Mouse (Mus musculus) G1E (cell line): ENCODE measurements around the gene Zfp513. TPM values are rescaled to one million over a fixed set of nuclear protein-coding genes. Genes with fewer than 3 reads are reported as not detected.

Source experiments
- ATAC-seq: 2 replicates; pipeline ENCODE4 v1.8.0; 2016; ENCODE audit warnings: mild to moderate bottlenecking; ENCODE audit not compliant: insufficient number of reproducible peaks, poor library complexity, low FRiP score, severe bottlenecking; ENCODE audit errors: extremely low read depth
- DNase-seq: peaks from one replicate; pipeline ENCODE4 v3.0.0; 2012; ENCODE audit warnings: low spot score
- H3K27me3 ChIP-seq: 2 replicates; pipeline ENCODE4 v1.6.1; 2012; ENCODE audit warnings: mild to moderate bottlenecking, low read length, inconsistent platforms; ENCODE audit not compliant: insufficient read depth
- H3K36me3 ChIP-seq: replicated peaks from 2 replicates; pipeline ENCODE3; 2012; ENCODE audit warnings: mild to moderate bottlenecking, inconsistent platforms
- H3K4me1 ChIP-seq: 2 replicates; pipeline ENCODE4 v1.6.1; 2012; ENCODE audit warnings: low read depth, low read length, inconsistent platforms, mixed read lengths; ENCODE audit not compliant: insufficient read depth
- H3K4me3 ChIP-seq: 2 replicates; pipeline ENCODE4 v1.5.1; 2012; ENCODE audit warnings: low read depth, mild to moderate bottlenecking, inconsistent platforms, low read length, moderate library complexity, mixed read lengths
- H3K9me3 ChIP-seq: replicated peaks from 2 replicates; pipeline ENCODE4 v1.6.1; 2012; ENCODE audit warnings: inconsistent platforms
- CTCF ChIP-seq: IDR thresholded peaks from 2 replicates; pipeline ENCODE4 v1.5.1; 2012; ENCODE audit warnings: low read depth, low read length, inconsistent platforms, mixed read lengths
- GATA1 ChIP-seq: IDR thresholded peaks from 2 replicates; pipeline ENCODE4 v1.6.1; 2012; ENCODE audit warnings: borderline replicate concordance, low read length, inconsistent platforms, mixed read lengths
- GATA2 ChIP-seq: IDR thresholded peaks from 2 replicates; pipeline ENCODE4 v1.6.1; 2012; ENCODE audit warnings: low read depth, low read length, inconsistent platforms, borderline replicate concordance
- POLR2AphosphoS5 ChIP-seq: IDR thresholded peaks from 2 replicates; pipeline ENCODE4 v1.6.1; 2012; ENCODE audit warnings: low read depth, low read length, inconsistent platforms; ENCODE audit not compliant: insufficient replicate concordance
- TAL1 ChIP-seq: conservative IDR thresholded peaks from 2 replicates; pipeline ENCODE4 v1.6.1; 2012; ENCODE audit warnings: low read depth, low read length, inconsistent platforms, mixed read lengths
- polyA plus RNA-seq: library from polyadenylated mRNA; stranded (reverse); fragments of >175 nt; gene quantifications from 2 replicates; pipeline ENCODE4 v1.2.3, GENCODE M21; 2012
- total RNA-seq, 2 experiments: library from RNA; stranded (forward) in 1 of 2; stranded (reverse) in 1 of 2; fragments of 200-1000 nt in 1 of 2; fragments of >200 nt in 1 of 2; fragmentation: Nextera tagmentation in 1 of 2; gene quantifications; 2 replicates each; pipeline ENCODE4 v1.2.3; 2014 to 2017

The Zfp513 gene
- total and polyA plus RNA-seq, 3 experiments, result 7.0 to 35.7 (median 9.4) TPM

DNA sequence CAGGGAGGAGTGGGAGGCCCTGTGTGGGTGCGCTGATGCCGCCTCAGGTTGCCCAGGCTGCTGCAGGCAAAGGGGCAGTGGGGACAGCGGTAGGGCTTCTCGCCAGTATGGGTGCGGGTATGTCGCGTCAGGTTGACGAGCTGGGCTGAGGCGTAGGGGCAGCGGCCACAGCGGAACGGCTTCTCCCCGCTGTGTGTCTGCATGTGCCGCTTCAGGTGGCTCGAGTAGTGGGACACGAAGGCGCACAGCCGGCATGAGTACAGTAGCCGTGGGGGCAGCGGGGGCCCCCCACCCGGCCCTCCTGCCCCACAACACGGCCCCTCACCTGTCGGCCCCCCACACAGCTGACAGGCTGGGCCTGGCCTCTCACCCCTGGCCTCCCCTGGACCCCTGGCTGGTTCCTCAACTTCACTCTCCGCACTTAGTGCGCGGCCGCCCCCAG, 1.8 kb downstream of the Zfp513 start:
- TF ChIP-seq CTCF (no peak), POLR2AphosphoS5 (0 out of 2 replicates have a peak, but pooled peaks have one; percentile 23), GATA1 (no peak)
- Histone ChIP-seq H3K36me3 (peaks cover 91% of the 10 kb centered on the region), H3K9me3 (no peaks in the 10 kb centered on the region), H3K4me3 (peak overlapping the region; percentile 65), H3K4me1 (peaks cover 76% of the 10 kb centered on the region), H3K27me3 (no peaks in the 10 kb centered on the region)
- ATAC-seq (no peak), DNase-seq (no peak)

DNA sequence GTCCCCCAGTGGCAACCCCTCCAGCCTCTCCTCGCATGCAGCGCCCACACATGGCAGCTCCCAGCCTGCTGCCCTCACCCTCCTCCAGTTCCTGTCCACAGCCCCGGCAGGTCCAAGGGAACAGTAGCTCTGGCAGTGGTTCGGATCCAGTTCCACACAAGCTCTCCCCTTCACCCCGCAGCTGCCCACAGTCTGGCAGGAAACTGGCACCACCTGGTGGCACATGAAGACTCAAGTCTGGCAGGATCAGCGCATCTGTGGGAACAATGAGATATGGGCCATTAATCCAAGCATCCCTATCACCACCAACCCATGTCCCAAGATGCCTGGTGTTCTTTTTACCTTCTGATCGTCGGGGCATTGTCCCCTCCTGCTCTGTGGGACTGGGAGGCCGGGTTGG, 2.2 kb downstream of the Zfp513 start:
- Histone ChIP-seq H3K9me3 (no peaks in the 10 kb centered on the region), H3K27me3 (no peaks in the 10 kb centered on the region), H3K36me3 (peaks cover 91% of the 10 kb centered on the region), H3K4me3 (peak overlapping the region; percentile 65), H3K4me1 (peaks cover 79% of the 10 kb centered on the region)
- ATAC-seq, result no peak
- TF ChIP-seq POLR2AphosphoS5, result 0 out of 2 replicates have a peak, but pooled peaks have one; percentile 67
- TF ChIP-seq GATA1, result no peak
- DNase-seq, result no peak

DNA sequence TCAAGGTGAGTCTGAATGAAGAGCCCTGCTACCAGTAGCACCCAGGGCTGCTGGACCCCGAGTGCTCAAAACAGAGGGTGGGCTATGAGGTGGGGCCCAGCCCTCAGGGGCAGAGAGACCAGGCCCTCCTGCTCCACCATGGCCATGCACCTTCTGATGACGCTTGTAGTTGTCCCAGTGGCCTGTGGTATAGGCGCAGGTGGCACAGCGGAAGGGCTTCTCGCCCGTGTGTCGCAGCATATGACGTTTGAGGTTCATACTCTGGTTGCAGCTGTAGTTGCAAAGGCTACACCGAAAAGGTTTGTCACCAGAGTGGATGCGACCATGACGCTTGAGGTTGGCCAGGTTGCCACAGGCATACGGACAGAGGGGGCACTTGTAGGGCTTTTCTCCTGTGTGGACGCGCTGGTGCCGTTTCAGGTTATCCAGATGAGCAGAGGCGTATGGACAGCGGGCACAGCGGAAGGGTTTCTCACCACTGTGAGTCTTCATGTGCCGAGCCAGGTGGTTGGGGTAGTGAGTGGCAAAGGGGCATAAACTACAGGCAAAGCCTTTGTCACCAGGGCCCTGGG, 2.7 kb downstream of the Zfp513 start:
- no peak for DNase-seq

DNA sequence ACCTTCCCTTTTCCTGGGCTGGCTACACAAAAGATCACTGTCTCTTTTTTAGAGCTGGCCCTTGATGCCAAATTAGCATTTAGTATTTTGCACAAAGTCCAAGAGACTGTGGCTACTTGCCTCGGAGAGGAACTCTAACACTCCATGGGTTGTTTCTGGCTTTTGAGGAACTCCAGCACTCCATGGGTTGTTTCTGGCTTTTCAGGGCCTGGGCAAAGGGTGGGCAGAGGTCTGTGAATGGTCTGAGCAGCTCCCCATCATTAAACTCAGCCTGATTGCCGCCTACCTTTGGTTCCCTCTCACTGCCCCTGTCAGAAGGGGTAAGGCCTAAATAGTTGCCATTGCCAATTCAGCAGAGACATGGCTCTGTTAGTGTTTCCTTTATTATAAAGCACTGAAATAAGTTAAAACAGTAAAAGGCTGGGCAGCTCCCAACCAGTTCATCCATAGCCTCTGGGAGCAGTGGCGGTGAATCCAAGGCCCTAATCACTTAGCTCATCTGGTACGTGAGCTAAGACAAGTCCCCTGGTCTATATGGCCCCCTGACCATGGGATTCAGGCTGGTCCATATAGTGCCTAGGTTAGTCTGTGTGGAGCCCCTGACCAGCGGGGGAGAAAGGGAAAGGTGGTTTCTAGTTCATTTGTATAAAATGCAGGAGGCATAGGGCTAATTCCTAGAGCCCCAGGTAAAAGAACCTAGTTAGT, 3.3 kb downstream of the Zfp513 start:
- no peaks in the 10 kb centered on the region for H3K27me3 ChIP-seq
- peaks cover 89% of the 10 kb centered on the region for H3K36me3 ChIP-seq
- no peaks in the 10 kb centered on the region for H3K9me3 ChIP-seq
- peaks cover 84% of the 10 kb centered on the region for H3K4me1 ChIP-seq
- no peak for ATAC-seq
- TF ChIP-seq GATA2 (no peak), POLR2AphosphoS5 (no peak), TAL1 (no peak), CTCF (no peak), GATA1 (no peak)
- no peak for DNase-seq
- no peak overlapping the region; the same call in 1 of the 2 replicates for H3K4me3 ChIP-seq

More for the DNA sequence above, 2.7 kb downstream of the Zfp513 start:
- H3K4me1 ChIP-seq, result peaks cover 82% of the 10 kb centered on the region
- no peak for TF ChIP-seq CTCF
- TF ChIP-seq TAL1, result no peak
- no peak for TF ChIP-seq GATA1
- no peak for TF ChIP-seq GATA2
- TF ChIP-seq POLR2AphosphoS5, result no peak
- H3K9me3 ChIP-seq, result no peaks in the 10 kb centered on the region
- H3K36me3 ChIP-seq, result peaks cover 91% of the 10 kb centered on the region
- peak overlapping the region; percentile 65; the same call in 1 of the 2 replicates for H3K4me3 ChIP-seq
- no peaks in the 10 kb centered on the region for H3K27me3 ChIP-seq
- no peak for ATAC-seq

DNA sequence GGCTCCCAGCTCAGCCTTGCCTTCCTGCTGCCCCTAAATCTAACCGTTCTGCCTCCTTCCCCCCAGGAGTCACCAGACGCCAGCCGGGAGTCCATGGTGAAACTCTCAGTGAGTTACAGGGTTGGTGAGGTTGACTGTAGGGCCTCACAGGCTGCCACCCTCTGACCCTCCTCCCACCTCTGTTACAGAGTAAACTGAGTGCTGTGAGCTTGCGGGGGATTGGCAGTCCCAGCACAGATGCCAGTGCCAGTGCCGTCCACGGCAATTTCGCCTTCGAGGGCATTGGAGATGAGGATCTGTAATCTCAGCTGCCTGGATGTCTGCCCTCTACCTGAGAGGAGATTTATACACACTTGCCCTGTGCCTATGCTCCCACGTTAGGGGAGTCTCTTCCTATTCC, 3.9 kb downstream of the Zfp513 start:
- Histone ChIP-seq H3K4me3 (no peak overlapping the region; the same call in 1 of the 2 replicates), H3K27me3 (no peaks in the 10 kb centered on the region), H3K36me3 (peaks cover 83% of the 10 kb centered on the region), H3K4me1 (peaks cover 83% of the 10 kb centered on the region), H3K9me3 (no peaks in the 10 kb centered on the region)
- DNase-seq (no peak), ATAC-seq (no peak)
- TF ChIP-seq POLR2AphosphoS5 (no peak), GATA2 (no peak), TAL1 (no peak), GATA1 (no peak), CTCF (no peak)

DNA sequence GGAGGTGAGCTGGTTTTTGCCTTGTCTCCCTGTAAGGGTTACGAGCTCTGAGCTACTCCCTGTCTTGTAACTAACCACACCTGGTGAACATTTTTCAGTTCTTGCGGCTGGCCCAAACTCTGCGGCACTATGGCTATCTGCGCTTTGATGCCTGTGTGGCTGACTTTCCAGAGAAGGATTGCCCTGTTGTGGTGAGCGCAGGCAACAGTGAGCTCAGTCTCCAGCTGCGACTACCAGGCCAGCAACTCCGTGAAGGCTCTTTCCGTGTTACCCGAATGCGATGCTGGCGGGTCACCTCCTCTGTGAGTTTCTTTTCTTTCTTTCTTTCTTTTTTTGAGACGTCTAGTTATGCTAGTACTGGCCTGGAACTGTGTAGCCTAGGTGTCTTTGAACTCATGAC, 5.0 kb downstream of the Zfp513 start:
- Histone ChIP-seq H3K36me3 (peaks cover 73% of the 10 kb centered on the region), H3K9me3 (no peaks in the 10 kb centered on the region), H3K27me3 (no peaks in the 10 kb centered on the region), H3K4me1 (peaks cover 74% of the 10 kb centered on the region), H3K4me3 (no peak overlapping the region)
- TF ChIP-seq CTCF, result no peak
- no peak for TF ChIP-seq GATA1
- no peak for TF ChIP-seq POLR2AphosphoS5
- no peak for TF ChIP-seq GATA2
- TF ChIP-seq TAL1, result no peak
- no peak for DNase-seq
- no peak for ATAC-seq
